Mouse (Mus musculus): ENCODE measurements around the gene Igf2bp2.

DNA sequence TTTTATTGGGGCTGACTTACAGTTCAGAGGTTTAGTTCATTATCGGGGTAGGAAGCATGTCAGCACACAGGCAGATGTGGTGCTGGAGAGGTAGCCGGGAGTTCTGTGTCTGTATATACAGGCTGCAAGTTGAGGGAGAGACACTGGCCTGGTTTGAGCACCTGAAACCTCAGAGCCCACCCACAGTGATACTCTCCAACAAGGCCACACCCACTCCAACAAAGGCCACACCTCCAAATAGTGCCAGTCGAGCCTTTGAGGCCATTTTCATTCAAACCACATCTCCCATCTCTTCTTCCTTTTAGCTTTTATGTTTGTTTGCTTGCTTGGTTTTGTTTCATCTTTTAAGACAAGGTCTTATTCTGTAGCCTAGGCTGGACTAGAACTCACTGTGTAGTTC, 22.3 kb upstream of the Igf2bp2 start:
- no peak for TF ChIP-seq CTCF (IDR thresholded peaks at IDR 0.05; ENCODE audit: control insufficient read depth, insufficient read depth, insufficient replicate concordance, low read depth, low read length)
- TF ChIP-seq POLR2A (IDR thresholded peaks at IDR 0.05; ENCODE audit: control insufficient read depth, low read depth, low read length), result no peak

Measured in testis, adult 2 months (tissue).